ENCODE assay signal across 8 mouse cellular contexts in genomic region chr3:141466727-141467335, GRCm38 (mm10). TPM values are rescaled to one million over a fixed set of nuclear protein-coding genes. Genes with fewer than 3 reads are reported as not detected.
DNase-seq lines count a peak whose midpoint lies in the region; ATAC-seq and TF ChIP-seq lines count a peak whose summit lies in the region.

No protein-coding gene starts in this region.

- ATAC-seq in kidney, embryonic 16.5 days (ENCODE audit: low FRiP score, low TSS enrichment) = no peak
- ATAC-seq in granulocyte monocyte progenitor cell, adult 5-6 weeks (replicated peaks; ENCODE audit: poor library complexity, severe bottlenecking) = no peak
- ATAC-seq in megakaryocyte, adult 5-6 weeks (ENCODE audit: poor library complexity, severe bottlenecking) = no peak

- H3K36me3 ChIP-seq in kidney, embryonic 16.5 days (ENCODE audit: insufficient read depth, low read length) = no peaks in the 10 kb centered on the region
- no peaks in the 10 kb centered on the region for H3K36me3 ChIP-seq in kidney, adult 2 months (ENCODE audit: control insufficient read depth, insufficient read depth, low read length)
- H3K36me3 ChIP-seq in hindbrain, embryonic 10.5 days = no peaks in the 10 kb centered on the region
- no peaks in the 10 kb centered on the region for H3K36me3 ChIP-seq in myocyte (ENCODE audit: control insufficient read depth, insufficient read depth)

- under 1% methylated on average over 3 of the region's 3 CpGs for WGBS in kidney, embryonic 16.5 days
- WGBS in kidney, adult 2 months = 41% methylated on average over 3 of the region's 3 CpGs
- WGBS in hindbrain, embryonic 10.5 days = 11% methylated on average over 3 of the region's 3 CpGs

- H3K9ac ChIP-seq in kidney, embryonic 16.5 days (replicated peaks; ENCODE audit: low read length) = peak overlapping the region; percentile 83

- no peak for TF ChIP-seq CTCF in kidney, adult 2 months (conservative IDR thresholded peaks at IDR 0.05; ENCODE audit: insufficient read depth, insufficient read length, low read depth, low read length)

- no peak overlapping the region for H3ac ChIP-seq in myocyte (ENCODE audit: control insufficient read depth, insufficient read length)

- DNase-seq in kidney, adult 2 months = no peak
- DNase-seq in cerebellum, postnatal 36 days = peak; percentile 31 to 42
- DNase-seq in hindbrain, embryonic 10.5 days (ENCODE audit: low spot score) = peak; percentile 52
- no peak for DNase-seq in thymus, postnatal 10 days (ENCODE audit: low spot score in 2 of 2)

- H3K27me3 ChIP-seq in kidney, embryonic 16.5 days (ENCODE audit: insufficient read depth, low read length) = no peaks in the 10 kb centered on the region
- H3K27me3 ChIP-seq in kidney, adult 2 months (replicated peaks; ENCODE audit: control insufficient read depth, insufficient read depth, low read length) = no peaks in the 10 kb centered on the region; the same call in 1 of the 2 replicates
- H3K27me3 ChIP-seq in hindbrain, embryonic 10.5 days (ENCODE audit: insufficient read depth, poor library complexity, severe bottlenecking) = peaks cover 51% of the 10 kb centered on the region
- no peaks in the 10 kb centered on the region for H3K27me3 ChIP-seq in myocyte (ENCODE audit: control insufficient read depth, insufficient read depth, insufficient read length)

- H3K79me2 ChIP-seq in myocyte (ENCODE audit: control insufficient read depth, insufficient read depth) = no peaks in the 10 kb centered on the region

- no peaks in the 10 kb centered on the region for H3K9me3 ChIP-seq in kidney, embryonic 16.5 days (ENCODE audit: low read length)
- H3K9me3 ChIP-seq in hindbrain, embryonic 10.5 days = no peaks in the 10 kb centered on the region

- H3K27ac ChIP-seq in kidney, embryonic 16.5 days (ENCODE audit: low read length) = peak overlapping the region; percentile 95
- H3K27ac ChIP-seq in kidney, adult 2 months (ENCODE audit: insufficient read depth, low read depth, low read length) = no peak overlapping the region
- H3K27ac ChIP-seq in hindbrain, embryonic 10.5 days = peak overlapping the region; percentile 86

- H3K4me1 ChIP-seq in kidney, embryonic 16.5 days (ENCODE audit: insufficient read depth, low read length) = peaks cover 23% of the 10 kb centered on the region; the same call in 1 of the 2 replicates
- H3K4me1 ChIP-seq in kidney, adult 2 months (ENCODE audit: control insufficient read depth, insufficient read depth, low read length) = peaks cover 11% of the 10 kb centered on the region; the same call in 1 of the 2 replicates
- peaks cover 63% of the 10 kb centered on the region for H3K4me1 ChIP-seq in hindbrain, embryonic 10.5 days (replicated peaks)

- H3K4me2 ChIP-seq in kidney, embryonic 16.5 days (replicated peaks; ENCODE audit: low read depth, low read length) = peak overlapping the region; percentile 82
- peak overlapping the region; percentile 34 for H3K4me2 ChIP-seq in myocyte (ENCODE audit: low read depth)

- peak overlapping the region; percentile 69 for H3K4me3 ChIP-seq in kidney, embryonic 16.5 days (ENCODE audit: low read length)
- no peak overlapping the region for H3K4me3 ChIP-seq in kidney, adult 2 months (ENCODE audit: insufficient read depth, low read depth, low read length)
- H3K4me3 ChIP-seq in hindbrain, embryonic 10.5 days = peak overlapping the region; percentile 81
- H3K4me3 ChIP-seq in myocyte = peak overlapping the region; percentile 34

- no peak for TF ChIP-seq POLR2A in kidney, adult 2 months (IDR thresholded peaks at IDR 0.05; ENCODE audit: low read depth, low read length)
- no peak for TF ChIP-seq POLR2A in myocyte (IDR thresholded peaks at IDR 0.05; ENCODE audit: insufficient read length, low read depth)

TF ChIP-seq in myocyte, 11 proteins besides CTCF, POLR2A, EP300 and RAD21:
- no peak for TF ChIP-seq SRF (IDR thresholded peaks at IDR 0.05; ENCODE audit: control insufficient read depth, insufficient read length, low read depth)
- no peak for TF ChIP-seq USF1 (IDR thresholded peaks at IDR 0.05; ENCODE audit: low read depth)
- no peak for TF ChIP-seq POLR2AphosphoS2 (IDR thresholded peaks at IDR 0.05; ENCODE audit: insufficient read length, low read depth)
- no peak for TF ChIP-seq TCF12 (IDR thresholded peaks at IDR 0.05; ENCODE audit: insufficient read depth, poor library complexity, severe bottlenecking)
- no peak for TF ChIP-seq E2F4 (IDR thresholded peaks at IDR 0.05; ENCODE audit: insufficient read depth)
- TF ChIP-seq CEBPB (IDR thresholded peaks at IDR 0.05; ENCODE audit: insufficient read depth, poor library complexity, severe bottlenecking) = no peak
- no peak for TF ChIP-seq REST (IDR thresholded peaks at IDR 0.05; ENCODE audit: insufficient read depth, insufficient read length)
- no peak for TF ChIP-seq TCF3 (IDR thresholded peaks at IDR 0.05; ENCODE audit: insufficient read length, low read depth)
- TF ChIP-seq MYOG (IDR thresholded peaks at IDR 0.05; ENCODE audit: control insufficient read depth in 1 of 3, insufficient read depth in 1 of 3, insufficient read length in 2 of 3, low read depth in 2 of 3) = no peak

RNA-seq across cellular contexts. Expression of gene Unc5c, which starts 1.8 kb away (rescaled TPM):
- 20.8 and 26.2 TPM in 2 replicates for polyA plus RNA-seq in kidney, embryonic 16.5 days (2015; fragmentation: Nextera tagmentation; extraction: Ambion mirVana)
- polyA plus RNA-seq in kidney, adult 2 months (2012; rRNA removed) = 2.2 and 2.3 TPM in 2 replicates
- 7.8 and 13.1 TPM in 2 replicates for polyA plus RNA-seq in hindbrain, embryonic 10.5 days (2016; fragmentation: Nextera tagmentation; extraction: Ambion mirVana)
- polyA plus RNA-seq in myocyte (2012; fragmentation: generic; extraction: Trizol) = 1.00 TPM
- total RNA-seq in granulocyte monocyte progenitor cell, adult 5-6 weeks (2014; fragmentation: Nextera tagmentation) = not detected in 2 replicates
- total RNA-seq in granulocyte monocyte progenitor cell, adult 5-6 weeks (2017) = 0.04 TPM in 1 of 2 replicates, not detected in the other
- 0.84 and 1.2 TPM in 2 replicates for total RNA-seq in megakaryocyte, adult 5-6 weeks (2015)
- 1.1 and 2.3 TPM in 2 replicates for total RNA-seq in megakaryocyte, adult 5-6 weeks (2017)

Comparison
In these comparisons a context has a peak if more than half of its experiments do, and no peak if none do; other contexts are left out.
1. DNase-seq: peak in cerebellum, postnatal 36 days (2 of 2) and hindbrain, embryonic 10.5 days (single experiment); none in kidney, adult 2 months (single experiment) and thymus, postnatal 10 days (0 of 2).